Mouse (Mus musculus) heart, embryonic 11.5 days (tissue): ENCODE data around the gene Cep170b. TPM values are rescaled to one million over a fixed set of nuclear protein-coding genes. Genes with fewer than 3 reads are reported as not detected.

Experiments
- ATAC-seq: fragments of 200-750 bp; cut with Nextera tagmentation; replicated peaks from 2 replicates; pipeline ENCODE4 v1.8.0; 2017; ENCODE audit warnings: moderate library complexity; ENCODE audit not compliant: insufficient number of reproducible peaks, low FRiP score, low TSS enrichment
- H3K27ac ChIP-seq: fragments of 300-500 bp; sonication (generic); 2 replicates; pipeline ENCODE4 v1.5.1; 2014; ENCODE audit warnings: mild to moderate bottlenecking, low read depth, low read length
- H3K27me3 ChIP-seq: fragments of 300-500 bp; sonication (generic); 2 replicates; pipeline ENCODE4 v1.6.1; 2014; ENCODE audit warnings: mild to moderate bottlenecking, low read length, mixed read lengths; ENCODE audit not compliant: control insufficient read depth, insufficient read depth
- H3K36me3 ChIP-seq: fragments of 300-500 bp; sonication (generic); 2 replicates; pipeline ENCODE4 v1.6.1; 2014; ENCODE audit warnings: mild to moderate bottlenecking, low read length, moderate library complexity, mixed read lengths; ENCODE audit not compliant: control insufficient read depth, insufficient read depth
- H3K4me1 ChIP-seq: fragments of 300-500 bp; sonication (generic); 2 replicates; pipeline ENCODE4 v1.6.1; 2014; ENCODE audit warnings: low read length; ENCODE audit not compliant: control insufficient read depth, insufficient read depth
- H3K4me2 ChIP-seq: fragments of 300-500 bp; sonication (generic); 2 replicates; pipeline ENCODE4 v1.6.1; 2014; ENCODE audit warnings: mild to moderate bottlenecking, moderate library complexity
- H3K4me3 ChIP-seq: fragments of 300-500 bp; sonication (generic); 2 replicates; pipeline ENCODE4 v1.5.1; 2014; ENCODE audit warnings: low read depth, low read length
- H3K9ac ChIP-seq: fragments of 300-500 bp; sonication (generic); 2 replicates; pipeline ENCODE4 v1.6.1; 2014; ENCODE audit warnings: mild to moderate bottlenecking, low read depth, low read length, moderate library complexity
- H3K9me3 ChIP-seq: fragments of 300-500 bp; sonication (generic); replicated peaks from 2 replicates; pipeline ENCODE4 v1.6.1; 2016; ENCODE audit warnings: low read length; ENCODE audit not compliant: control insufficient read depth
- WGBS: fragments of 180-500 bp; shearing (Covaris S2); extraction: QIAGEN DNeasy Blood & Tissue Kit; methylation state at CpG from one replicate; pipeline ENCODE4 v1.1.7; 2014; ENCODE audit not compliant: insufficient replicate concordance; 5-methylcytosine and 5-hydroxymethylcytosine counted together
- polyA plus RNA-seq: library from polyadenylated mRNA; unstranded; fragments of >200 nt; fragmentation: Nextera tagmentation; extraction: Ambion mirVana; gene quantifications from 2 replicates; pipeline ENCODE4 v1.2.1, GENCODE M21; 2014

The Cep170b gene
- polyA plus RNA-seq, 1 experiment from 2014 or later: 3.1 TPM

DNA sequence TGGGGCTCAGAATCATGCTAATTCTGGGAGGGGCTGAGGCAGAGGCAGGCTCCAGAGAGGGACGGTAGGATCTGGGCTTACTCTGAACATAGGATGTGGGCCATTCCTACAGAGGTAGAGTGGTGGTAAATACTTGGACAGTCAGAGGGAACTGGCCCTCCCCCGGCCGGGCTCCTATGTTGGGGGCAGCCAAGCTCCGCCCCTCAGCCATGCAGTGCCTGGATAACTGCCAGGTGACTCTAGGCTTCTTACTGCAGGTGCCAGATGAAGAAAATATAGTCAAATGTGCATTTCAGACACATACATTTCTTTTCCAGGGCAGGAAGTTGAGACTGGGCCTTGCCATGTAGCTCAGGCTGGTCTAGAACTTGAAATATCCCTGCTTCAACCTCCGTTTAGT lies 43.2 kb upstream of the Cep170b start:
- Histone ChIP-seq H3K27ac (no peak overlapping the region), H3K4me2 (no peak overlapping the region), H3K27me3 (peaks cover 36% of the 10 kb centered on the region), H3K36me3 (0 out of 2 replicates have a peak, but pooled peaks cover 2% of the 10 kb centered on the region), H3K9ac (no peak overlapping the region), H3K4me3 (no peak overlapping the region), H3K4me1 (peaks cover 32% of the 10 kb centered on the region), H3K9me3 (no peaks in the 10 kb centered on the region)
- ATAC-seq: no peak
- 64% methylated on average over 5 of the region's 5 CpGs for WGBS

DNA sequence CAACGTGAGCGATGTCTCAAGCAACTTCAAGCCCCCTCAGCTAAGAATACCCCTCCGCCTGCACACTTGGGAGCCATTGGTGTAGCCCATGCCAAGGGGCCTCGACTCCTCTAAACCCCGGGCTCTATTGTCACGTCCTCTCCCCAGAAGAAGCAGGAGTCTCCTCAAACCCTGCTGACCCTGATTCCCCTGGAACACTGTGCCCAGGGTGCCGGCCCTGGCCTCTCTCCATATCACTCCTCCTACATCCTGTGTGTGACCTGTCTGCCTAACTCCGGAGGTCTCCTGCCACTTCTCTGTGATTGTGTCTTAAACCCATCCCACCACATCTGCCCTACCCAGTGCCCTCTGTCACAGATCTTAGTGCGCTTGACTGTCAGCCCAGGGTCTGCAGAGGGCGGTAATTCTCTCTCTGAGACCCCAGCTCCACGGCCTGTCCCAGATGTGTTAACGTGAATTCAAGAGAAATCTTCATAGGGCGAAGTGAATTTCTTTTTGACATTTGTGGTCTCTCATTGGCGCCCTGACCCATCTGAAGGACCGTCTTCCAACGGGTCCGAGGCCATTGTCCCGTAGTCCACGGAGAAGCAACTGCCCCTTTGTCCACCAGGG lies 42.2 kb upstream of the Cep170b start:
- no peaks in the 10 kb centered on the region for H3K9me3 ChIP-seq
- H3K9ac ChIP-seq: peak overlapping the region; percentile 79
- ATAC-seq: no peak
- no peak overlapping the region for H3K27ac ChIP-seq
- peaks cover 4% of the 10 kb centered on the region; the same call in 1 of the 2 replicates for H3K36me3 ChIP-seq
- H3K4me1 ChIP-seq: peaks cover 23% of the 10 kb centered on the region
- WGBS: 20% methylated on average over 19 of the region's 19 CpGs
- peaks cover 44% of the 10 kb centered on the region for H3K27me3 ChIP-seq
- H3K4me3 ChIP-seq: peak overlapping the region; percentile 73
- peak overlapping the region; percentile 100 for H3K4me2 ChIP-seq

DNA sequence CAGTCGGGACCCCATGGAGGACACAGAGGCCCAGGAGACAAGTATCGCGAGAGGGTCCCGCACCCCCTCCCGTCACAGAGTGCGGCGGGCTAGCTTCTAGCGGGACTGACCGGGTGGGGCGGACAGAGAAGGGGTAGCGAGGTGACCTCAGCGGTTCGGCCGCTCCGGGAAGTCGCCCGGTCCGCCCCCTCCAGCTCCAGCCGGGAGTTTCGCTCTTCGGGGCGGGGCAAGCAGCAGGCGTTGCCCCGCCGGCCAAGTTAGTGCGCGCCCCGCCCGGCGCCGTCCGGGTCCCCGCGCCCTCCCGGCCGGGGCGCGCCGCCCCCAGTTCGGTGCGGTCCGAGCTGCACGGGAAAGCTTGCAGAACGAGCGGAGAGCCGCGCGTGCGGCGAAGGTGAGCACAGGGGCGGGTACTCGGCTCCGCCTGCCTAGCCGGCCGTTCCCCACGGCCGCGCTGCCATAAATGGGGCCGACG lies 41.7 kb upstream of the Cep170b start, which contains the start of gene Zbtb42:
Gene Zbtb42 (plus strand): TSS at position 274 of the 472 bp plus-strand sequence.
- Histone ChIP-seq H3K4me3 (peak within 1 kb of the TSS; percentile 73), H3K9ac (peak within 1 kb of the TSS; percentile 79), H3K4me2 (peak within 1 kb of the TSS; percentile 100), H3K4me1 (peaks cover 23% of the 10 kb centered on the region), H3K36me3 (peaks cover 4% of the 10 kb centered on the region; the same call in 1 of the 2 replicates), H3K9me3 (no peaks in the 10 kb centered on the region), H3K27ac (peak within 1 kb of the TSS; percentile 50; the same call in 1 of the 2 replicates), H3K27me3 (peaks cover 44% of the 10 kb centered on the region)
- under 1% methylated on average over 59 of the region's 60 CpGs for WGBS
- ATAC-seq: peak; percentile 21; the same call in 1 of the 2 replicates

DNA sequence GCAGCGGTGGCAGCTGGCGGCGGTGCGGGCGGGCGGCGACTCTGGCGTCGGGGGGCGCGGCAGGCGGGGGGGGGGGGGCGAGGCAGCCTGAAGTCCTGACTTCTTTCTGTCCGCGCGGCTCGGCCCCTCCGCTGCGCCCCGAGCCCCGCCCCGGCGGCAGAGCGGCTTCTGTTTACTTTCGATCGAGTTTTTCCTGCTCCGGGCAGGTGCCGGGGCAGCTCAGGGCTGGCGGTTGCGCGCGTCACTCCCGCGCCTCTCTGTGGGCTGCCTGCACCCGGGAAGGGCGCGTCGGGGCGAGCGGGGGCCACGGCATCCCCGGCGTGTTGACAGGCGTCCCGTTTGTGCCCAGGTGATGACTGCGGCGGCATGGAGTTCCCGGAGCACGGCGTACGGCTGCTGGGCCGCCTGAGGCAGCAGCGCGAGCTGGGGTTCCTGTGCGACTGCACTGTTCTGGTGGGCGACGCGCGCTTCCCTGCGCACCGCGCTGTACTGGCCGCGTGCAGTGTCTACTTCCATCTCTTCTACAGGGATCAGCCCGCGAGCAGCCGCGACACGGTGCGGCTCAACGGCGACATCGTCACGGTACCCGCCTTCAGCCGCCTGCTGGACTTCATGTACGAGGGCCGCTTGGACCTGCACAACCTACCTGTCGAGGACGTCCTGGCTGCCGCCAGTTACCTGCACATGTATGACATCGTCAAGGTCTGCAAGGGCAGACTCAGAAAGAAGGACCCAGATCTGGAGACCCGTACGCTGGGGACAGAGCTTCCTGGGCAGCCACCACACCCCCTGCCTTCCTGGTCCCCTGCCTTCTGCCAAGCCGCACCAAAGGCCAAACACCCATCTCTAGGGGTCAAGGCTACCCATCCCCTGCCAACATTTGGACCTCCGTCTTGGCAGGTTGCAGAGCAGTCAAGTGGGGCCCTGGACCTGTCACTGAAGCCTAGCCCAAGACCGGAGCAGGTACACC lies 40.9 kb upstream of the Cep170b start:
- Histone ChIP-seq H3K4me3 (peak overlapping the region; percentile 73), H3K4me2 (peak overlapping the region; percentile 100), H3K9me3 (no peaks in the 10 kb centered on the region), H3K27ac (peak overlapping the region; percentile 50; the same call in 1 of the 2 replicates), H3K4me1 (peaks cover 23% of the 10 kb centered on the region), H3K27me3 (peaks cover 44% of the 10 kb centered on the region), H3K36me3 (peaks cover 4% of the 10 kb centered on the region; the same call in 1 of the 2 replicates), H3K9ac (peak overlapping the region; percentile 79)
- 4% methylated on average over 61 of the region's 87 CpGs for WGBS
- peak; percentile 13; the same call in 1 of the 2 replicates for ATAC-seq

DNA sequence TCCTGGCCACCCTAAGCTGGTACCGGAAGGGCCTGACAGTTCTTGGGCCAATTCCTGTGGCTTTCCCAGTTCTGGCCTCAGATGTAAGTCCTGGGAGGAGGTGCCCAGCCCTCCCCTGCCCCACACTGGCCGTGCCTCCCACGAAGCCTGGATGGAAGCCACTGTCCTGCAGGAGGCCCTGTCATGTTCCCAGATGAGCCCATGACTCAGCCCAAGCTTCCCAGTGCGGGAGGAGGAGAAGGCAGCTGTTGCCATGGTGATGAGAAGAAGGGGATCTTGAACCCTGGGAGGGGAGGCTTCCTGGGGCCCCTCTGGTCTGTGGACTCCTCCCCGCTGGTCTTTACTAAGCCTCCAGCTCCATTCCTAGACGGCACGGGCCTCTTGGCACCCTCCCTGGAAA lies 36.9 kb upstream of the Cep170b start:
- no peak overlapping the region for H3K4me2 ChIP-seq
- 52% methylated on average over 7 of the region's 7 CpGs for WGBS
- H3K27me3 ChIP-seq: peaks cover 44% of the 10 kb centered on the region
- H3K27ac ChIP-seq: no peak overlapping the region
- H3K36me3 ChIP-seq: peaks cover 4% of the 10 kb centered on the region; the same call in 1 of the 2 replicates
- H3K9me3 ChIP-seq: no peaks in the 10 kb centered on the region; the same call in 1 of the 2 replicates
- H3K4me3 ChIP-seq: no peak overlapping the region
- ATAC-seq: no peak
- no peak overlapping the region for H3K9ac ChIP-seq
- H3K4me1 ChIP-seq: peaks cover 6% of the 10 kb centered on the region; the same call in 1 of the 2 replicates

DNA sequence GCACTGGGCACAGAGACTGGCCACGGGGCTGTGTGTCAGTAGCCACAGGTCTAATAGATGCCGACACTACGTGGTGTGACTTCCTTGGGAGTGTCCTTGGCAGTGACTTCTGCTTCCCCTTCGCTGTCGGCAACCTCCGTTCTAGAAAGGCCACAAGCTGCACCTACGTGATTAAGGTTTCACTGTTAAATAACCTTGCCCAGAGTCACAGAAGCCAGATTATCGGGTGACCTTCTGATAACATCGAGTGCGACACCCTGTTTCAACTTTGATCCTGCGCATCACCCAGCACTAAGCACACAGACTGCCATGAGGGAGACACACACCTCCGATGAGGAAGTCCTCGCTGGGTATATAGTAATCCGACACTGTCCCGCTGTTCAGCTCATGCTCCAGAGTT lies 31.8 kb upstream of the Cep170b start:
- H3K9ac ChIP-seq: no peak overlapping the region
- peaks cover 6% of the 10 kb centered on the region; the same call in 1 of the 2 replicates for H3K27me3 ChIP-seq
- H3K36me3 ChIP-seq: no peaks in the 10 kb centered on the region
- no peak overlapping the region for H3K4me2 ChIP-seq
- 52% methylated on average over 15 of the region's 15 CpGs for WGBS
- peaks cover 5% of the 10 kb centered on the region for H3K4me1 ChIP-seq
- H3K27ac ChIP-seq: no peak overlapping the region
- no peaks in the 10 kb centered on the region; the same call in 1 of the 2 replicates for H3K9me3 ChIP-seq
- ATAC-seq: no peak
- H3K4me3 ChIP-seq: no peak overlapping the region

DNA sequence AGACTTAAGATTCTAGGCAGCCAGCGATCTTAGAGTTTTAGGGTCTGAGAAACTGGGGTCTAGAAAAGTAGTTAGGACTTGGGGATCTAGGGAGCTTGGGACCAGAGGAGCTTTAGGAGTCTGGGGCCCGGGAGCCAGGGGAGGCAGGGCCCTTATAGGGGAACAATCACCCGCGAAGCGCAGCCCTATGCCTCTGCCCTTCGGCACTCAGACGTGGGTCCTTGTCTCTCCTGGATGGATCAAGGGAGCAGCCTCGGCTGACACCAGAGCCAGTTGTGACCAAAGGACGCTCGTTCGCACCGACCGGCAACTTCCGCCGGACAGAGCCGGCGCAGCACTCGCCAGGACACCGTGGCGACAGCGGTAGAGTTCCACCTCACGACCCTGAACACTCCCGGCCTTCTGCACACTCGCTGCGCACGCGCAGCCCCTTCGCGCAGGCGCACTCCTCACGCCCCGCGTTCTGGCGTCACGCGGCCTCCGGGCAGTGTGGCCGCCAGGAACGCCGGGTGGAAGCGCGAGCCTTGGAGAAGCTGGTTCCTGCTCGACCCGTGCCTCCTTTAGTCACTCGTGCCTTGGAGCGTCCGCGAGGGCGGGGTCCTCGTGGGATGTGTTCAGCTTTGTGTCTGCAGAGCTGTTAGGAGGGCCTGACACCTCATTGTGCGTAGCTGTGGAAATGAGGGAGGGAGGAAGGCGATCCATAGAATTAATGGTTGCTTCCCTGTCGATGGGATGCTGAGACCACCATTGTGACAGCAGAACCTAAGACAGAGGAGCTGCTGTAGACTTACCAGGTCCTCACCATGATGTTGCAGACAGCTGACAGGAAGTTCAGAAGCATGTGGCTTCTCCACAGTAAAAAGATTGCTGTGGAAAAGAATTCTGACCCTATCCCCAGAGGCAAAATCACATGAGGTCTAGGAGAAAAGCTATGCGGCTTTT lies 26.8 kb upstream of the Cep170b start:
- H3K9me3 ChIP-seq: no peaks in the 10 kb centered on the region
- peak overlapping the region; percentile 88 for H3K4me2 ChIP-seq
- H3K4me3 ChIP-seq: peak overlapping the region; percentile 76
- peak; percentile 92 for ATAC-seq
- H3K27ac ChIP-seq: peak overlapping the region; percentile 67
- 4% methylated on average over 54 of the region's 54 CpGs for WGBS
- H3K4me1 ChIP-seq: peaks cover 10% of the 10 kb centered on the region
- H3K36me3 ChIP-seq: no peaks in the 10 kb centered on the region
- H3K9ac ChIP-seq: peak overlapping the region; percentile 96
- H3K27me3 ChIP-seq: no peaks in the 10 kb centered on the region; the same call in 1 of the 2 replicates
